Mouse (Mus musculus) liver (tissue): ENCODE measurements around the gene Capn11.

Experiments
- DNase-seq: peaks from one replicate; pipeline ENCODE4 v3.0.0-alpha.2; 2020; ENCODE audit warnings: mixed read lengths

The Capn11 gene

DNA sequence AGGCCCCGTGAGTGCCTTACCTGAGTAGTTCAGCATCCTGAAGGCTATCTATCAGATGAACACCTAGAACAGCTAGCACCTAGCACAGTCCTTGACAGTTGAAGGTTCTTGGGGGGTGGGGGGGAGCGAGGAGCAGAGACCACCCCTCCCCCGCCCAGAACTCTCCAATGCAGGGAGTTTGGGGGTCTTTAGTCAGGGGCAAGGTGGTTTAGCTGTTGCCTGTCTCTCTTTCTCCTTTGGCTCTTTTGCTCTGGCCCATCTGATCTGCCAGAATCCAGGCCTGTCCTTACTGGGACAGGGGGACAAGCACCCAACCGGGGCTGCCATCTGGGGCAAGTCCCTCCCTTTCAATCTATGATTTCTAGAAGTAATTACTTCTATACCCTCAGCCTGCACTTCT, at the start of gene Capn11:
Capn11 (minus strand) TSS at position 101 of the 400 bp plus-strand sequence.
- no peak for DNase-seq

DNA sequence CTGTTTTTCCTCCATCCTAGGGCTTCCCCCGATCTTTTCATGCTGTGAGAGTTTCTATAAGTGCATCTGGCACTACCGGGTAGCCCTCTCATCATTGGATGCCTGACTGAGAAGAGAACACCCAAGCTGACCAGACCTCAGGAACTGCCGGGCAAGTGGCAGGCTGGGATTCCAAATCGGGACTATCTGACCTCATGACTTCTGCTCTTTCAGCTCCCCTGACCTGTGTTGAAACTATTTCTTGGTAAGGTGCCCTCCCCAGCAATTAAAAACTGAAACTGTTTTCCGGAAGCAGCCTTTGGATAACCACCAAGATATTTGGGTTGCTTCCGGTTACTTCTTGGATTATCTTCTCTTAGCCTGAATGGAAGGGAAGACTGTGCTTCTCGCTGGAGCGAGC, 49.1 kb upstream of the Capn11 start:
- DNase-seq, result no peak

DNA sequence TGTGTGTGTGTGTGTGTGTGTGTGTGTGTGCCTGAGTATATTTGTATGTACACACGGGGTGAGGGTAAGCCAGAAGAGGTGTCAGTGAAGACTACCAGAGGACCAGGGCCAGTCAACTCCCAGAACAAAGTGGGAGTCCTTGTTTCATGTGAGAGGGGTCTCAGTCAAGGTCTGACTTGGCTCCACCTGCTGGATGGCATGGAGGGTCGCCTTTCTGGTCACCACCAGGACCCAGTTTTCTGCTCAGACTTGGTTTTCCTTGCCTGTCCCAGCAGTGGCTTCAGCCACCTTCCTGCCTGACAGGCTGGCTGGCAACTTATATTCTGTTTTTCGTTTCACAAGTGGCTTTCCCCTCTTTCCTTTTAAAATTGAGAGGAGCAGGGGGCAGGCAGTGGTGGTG, 48.3 kb upstream of the Capn11 start:
- DNase-seq, result no peak

DNA sequence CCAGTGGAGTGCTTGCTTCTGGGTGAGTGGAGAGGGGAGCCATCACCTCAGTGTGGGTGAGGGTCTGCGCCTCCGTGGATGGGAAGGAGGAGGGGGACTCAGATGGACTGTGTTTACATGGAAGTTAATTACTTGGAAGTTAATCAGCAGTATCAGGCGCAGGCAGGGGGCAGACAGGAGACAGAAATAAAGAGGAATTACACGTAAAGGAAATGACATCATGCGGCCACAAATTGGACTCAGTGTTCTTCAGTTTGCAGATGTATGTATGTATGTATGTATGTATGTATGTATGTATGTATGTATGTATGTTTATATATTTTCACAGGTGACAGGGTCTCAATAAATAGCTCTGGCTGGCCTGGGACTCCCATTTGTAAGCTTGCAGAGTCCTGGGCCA, 47.7 kb upstream of the Capn11 start:
- DNase-seq, result no peak

DNA sequence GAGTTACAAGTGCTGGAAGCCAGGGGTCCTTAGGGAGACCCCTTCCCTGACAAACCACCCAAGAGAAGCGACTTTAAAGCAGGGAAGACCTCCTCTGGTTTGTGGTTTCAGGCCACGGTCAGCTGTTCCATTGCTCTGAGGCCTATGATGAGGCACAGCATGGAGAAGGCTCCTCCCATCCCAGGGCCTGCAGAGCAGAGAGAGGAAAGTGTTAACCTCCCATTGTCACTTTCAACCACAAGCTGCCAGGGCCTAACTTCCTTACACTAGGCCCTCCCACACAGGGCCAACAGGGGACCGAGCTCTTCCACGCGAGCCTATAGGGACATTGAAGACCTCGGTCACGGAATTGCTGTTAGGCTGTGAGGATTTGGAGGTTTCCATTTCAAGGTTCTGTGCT, 44.1 kb upstream of the Capn11 start:
- peak; percentile 42 for DNase-seq

DNA sequence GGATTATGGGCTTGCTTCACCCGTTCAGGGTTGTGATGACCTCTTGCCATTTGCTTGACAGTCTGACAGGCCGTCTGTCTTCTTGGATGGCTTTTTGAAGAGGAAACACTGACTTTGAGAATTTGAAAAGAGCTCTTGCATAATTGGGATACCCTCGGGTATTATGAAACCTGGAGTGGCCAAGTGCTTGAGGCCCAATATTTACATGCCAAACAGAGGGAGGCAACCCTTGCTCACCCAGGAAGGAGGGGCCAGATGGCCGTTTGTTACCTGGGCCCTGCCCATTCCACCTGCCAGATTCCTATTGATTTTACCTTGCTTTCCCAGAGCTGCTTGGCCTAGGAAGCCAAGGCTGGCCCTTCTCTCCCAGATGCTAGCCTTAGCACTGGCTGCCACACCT, 43.1 kb upstream of the Capn11 start:
- no peak for DNase-seq

DNA sequence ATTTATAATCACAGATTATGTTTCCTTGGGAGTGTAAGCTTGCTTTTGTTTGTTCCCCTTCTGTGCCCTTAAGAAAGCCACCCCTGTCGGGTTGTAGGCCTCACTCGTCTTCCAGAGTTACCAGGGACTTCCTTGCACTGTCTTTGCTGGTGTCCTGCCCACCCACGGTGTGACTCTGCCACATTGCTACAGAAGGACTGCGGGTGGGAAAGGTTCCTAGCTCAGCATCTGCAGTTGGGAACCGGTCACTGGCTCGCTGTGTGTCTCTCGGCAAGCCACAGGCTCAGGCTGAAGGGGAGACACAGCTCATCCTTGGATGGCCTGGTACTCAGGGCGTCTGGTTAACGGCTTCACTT, 42.1 kb upstream of the Capn11 start:
- DNase-seq, result no peak

DNA sequence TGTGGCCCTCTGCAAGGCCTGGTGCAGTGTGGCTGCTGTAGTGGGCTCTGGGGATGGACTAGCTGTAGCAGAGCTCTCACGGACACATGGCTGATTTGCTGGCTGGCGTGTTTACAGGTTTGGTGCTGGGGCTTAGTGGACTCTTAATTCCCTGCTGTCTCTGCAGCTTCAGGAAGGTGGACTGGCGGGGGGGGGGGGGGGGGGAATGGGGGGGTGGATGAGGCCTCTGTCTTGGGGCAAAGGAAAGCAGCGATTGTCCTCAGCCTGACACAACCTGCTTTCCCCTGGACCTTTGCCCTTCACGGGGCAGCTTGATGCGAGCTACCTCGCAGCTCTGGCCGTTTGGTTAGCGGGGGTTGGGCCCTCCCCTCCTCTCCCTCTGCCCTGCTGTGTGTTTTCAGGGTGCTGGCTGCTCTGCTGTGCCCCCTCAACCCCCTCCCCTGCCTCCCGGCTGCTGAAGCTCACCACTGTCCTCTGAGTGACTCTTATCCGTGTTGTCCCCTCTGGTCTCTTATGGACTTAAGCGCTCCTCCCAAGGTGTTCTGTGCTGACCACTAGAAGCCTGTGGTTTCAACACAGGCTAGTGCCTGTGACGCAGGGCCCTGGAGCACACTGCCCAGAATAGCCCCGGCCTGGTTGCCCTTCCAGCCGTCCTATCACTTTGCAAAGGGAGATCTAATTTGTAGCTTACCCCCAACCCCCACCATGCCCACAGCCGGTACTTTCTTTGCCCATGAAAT, 41.5 kb upstream of the Capn11 start:
- no peak for DNase-seq

DNA sequence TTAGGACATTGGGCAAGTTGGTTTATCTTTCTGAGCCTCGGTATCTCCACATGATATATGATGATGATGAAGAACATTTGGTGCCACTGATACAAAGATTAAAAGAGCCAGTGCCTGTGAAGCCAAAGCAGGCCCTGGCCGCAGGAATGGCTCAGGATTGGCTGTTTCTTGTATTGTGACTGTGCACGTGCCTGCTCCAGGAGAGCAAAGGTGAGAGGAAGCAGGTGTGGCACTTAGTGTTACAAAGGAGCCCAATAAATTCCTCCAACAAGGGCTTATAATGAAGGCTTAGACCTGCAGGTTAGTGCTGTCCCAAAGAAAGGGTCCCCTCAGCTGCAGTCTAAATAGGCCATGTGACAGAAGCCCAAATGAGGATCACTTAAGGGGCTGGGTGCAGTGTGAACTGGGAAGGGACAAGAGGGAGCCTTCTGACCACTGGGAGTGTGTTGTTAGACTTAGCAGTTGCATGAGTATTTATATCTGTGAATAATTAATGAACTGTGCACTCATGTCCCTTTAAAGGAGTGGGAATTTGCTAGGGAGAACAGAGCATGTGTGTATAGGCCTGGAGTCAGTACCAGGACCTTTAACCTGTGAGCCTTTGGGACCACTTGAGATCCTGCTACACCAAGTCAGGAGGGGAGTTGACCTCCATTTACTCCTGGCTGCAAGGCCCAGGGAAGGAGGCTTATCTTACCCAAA, 40.1 kb upstream of the Capn11 start:
- no peak for DNase-seq

DNA sequence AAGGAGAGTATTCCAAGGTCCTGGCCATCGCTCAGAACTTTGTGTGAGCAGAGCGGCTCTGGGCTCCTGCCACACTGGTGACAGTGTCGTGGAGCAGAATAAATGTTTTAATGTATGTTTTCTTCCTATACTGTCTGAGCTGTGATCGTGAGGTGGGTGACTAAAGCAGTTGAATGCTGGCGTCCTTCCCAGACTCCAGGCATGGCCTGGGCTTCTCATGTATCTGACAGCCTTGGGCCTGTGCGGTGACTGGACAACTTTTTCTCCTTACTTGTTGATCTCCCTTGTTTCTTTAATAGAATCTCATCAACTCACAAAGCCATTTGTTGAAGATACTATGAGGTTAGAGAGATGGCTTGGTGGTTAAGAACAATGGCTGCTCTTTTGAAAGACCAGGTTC, 39.2 kb upstream of the Capn11 start:
- DNase-seq, result no peak

DNA sequence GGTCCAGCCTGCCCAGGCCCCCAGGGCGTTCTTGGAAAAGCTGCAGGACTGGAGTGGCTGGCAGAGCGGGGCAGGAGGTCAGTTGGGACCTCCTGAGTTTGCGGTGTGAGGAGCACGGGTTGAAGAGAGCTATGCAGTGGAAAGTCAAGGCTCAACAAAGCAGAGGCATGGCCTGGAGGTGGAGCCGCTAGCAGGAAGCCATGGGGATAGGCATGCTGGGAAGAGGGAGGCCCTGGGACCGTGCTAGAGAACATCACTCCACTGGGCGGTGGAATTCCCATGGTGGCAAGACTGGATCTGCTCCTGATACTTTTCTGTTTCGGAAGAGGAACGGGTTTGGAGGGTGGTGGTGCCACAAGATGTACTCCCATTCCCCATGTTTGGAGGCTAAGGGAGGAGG, 37.9 kb upstream of the Capn11 start:
- no peak for DNase-seq

DNA sequence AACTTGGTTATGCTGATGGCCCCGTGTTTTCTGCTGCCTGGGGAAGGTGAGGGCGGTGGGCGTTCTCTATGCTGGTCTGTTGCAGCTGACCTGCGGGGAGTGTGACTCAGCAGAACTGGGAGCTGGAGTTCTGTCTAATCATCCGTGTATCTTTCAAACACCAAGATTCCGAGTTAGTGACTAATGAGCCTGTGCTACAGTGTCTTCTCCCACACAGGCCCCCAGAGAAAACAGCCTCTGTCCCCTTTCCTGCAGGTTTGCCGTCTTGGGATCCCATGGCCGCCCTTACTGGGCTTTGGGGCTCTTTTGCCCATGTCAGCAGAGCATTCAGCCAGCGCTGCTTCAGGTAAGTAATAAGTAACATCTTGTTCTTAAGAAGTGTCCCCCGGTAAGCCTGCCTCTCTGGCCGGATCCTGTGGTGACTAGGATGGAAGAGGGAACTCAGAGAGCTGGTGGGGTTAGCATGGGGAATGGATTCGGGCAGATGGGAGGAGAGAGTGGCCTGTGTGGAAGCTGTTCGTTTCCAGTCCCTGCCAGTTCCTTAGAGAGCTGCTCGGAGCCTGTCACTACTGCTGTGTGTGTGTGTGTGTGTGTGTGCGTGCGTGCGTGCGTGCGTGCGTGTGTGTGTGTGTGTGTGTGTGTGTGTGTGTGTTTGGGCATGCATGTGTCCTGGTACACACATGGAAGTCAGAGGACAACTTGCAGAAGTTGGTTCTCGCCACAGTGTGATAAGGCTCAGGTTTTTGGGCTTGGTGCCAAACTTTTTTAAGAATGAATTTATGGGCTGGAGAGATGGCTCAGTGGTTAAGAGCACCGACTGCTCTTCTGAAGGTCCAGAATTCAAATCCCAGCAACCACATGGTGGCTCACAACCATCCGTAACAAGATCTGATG, 36.3 kb upstream of the Capn11 start:
- DNase-seq, result peak; percentile 76

DNA sequence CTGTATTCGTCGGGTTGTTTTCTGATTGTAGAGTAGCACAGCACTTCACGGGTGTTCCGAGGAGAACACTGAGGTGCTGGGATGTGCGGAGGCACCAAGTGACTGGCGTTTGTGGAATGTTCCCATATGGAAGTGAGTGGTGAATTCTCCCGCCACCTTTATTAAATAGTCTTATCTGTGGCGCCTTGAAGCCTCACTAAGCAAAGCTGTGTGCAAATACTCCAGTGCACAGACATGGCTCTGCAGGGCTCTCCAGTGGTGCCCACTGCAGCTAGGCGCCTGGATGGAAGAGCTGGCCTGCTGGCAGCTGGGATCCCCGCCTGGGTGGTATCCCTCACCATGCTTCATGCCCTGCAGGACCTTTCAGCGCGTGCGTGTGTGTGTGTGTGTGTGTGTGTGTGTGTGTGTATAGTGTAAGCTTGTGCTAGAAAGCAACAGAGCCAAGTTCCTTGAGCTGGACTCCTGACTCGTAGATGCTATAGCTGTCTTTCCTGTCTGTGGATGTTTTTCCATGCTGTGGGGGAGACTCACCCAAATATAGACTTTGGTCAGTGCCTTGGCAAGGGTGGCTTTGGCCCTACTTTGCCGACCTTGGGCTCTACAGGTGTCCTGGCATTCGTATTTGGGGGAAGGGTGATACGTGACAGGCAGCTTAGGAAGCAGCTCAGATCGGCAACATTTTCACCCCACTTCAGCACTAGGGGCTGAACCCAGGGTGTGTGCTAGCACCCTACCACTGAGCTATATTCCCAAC, 34.9 kb upstream of the Capn11 start:
- no peak for DNase-seq

DNA sequence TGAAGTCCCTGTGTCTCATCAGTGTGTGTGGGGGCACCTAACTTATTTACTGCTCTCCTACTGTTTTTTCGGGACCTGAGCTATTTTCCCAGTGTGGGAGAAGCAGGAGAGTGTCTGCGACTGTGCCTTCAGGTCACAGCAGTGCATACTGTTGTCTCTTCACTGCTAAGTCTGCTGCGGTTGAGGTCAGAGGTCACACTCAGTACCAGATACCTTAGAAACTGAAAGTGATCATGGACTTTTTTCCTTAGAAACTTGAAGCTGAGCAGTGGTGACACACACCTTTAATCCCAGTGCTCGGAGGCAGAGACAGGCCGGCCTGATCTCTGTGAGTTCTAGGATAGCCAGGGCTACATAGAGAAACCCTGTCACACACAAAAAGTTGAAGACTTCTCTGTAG, 33.0 kb upstream of the Capn11 start:
- DNase-seq, result no peak

DNA sequence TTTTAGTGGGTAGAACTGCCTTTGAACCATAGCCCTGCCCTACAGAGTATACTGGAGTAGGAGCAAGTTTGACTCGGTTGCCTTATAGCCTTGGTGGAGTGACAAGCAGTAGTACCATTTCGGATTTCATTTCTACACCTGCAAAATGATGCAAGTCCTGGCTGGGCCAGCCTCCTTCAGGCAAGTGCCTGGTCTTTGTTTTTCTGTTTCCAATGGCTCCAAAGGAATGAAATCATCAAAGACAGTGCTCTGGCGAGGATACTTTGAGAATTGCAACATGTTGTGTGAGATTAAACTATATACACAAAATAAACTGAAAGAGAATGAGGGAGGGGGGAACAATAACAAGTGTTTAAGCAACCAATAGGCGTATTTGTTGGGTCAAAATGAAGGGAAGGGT, 30.9 kb upstream of the Capn11 start:
- DNase-seq, result no peak

DNA sequence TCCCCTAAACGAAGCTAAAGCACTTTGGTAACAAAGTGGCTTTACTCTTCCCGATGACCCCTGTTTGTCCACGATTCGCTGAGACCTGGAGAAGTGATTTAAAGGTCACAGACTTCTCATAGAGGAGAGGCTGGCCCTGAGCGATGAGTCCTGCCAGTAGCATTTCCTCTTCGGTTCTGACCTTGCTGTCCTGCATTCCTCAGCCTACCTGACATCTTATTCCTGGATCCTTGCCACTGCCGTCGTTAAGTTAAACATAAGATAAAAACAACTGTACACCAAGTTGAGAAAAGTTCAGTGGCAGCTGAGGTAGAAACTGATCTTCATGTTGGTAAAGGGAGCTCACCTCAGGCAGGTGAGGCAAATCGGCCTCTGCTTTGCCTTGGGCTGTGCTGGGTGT, 30.0 kb upstream of the Capn11 start:
- no peak for DNase-seq

DNA sequence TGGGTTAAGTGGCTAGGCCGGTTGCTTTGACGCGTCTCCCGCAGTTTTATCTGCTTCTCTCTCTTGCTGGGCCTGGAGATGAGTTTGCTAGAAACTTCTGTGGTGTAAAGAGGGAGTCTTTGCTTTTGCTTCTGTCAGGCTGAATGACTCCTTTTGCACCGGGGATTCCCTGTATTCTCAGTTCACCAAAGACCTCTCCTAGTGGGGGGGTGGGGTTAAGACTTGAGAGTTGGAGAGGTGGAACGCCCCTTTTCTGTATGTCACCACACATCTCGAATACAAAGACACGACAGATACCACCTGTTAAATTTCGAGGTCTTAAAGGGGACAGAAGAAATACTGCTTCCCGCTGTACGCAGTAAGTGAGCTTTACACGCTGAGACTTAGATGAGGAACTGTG, 27.6 kb upstream of the Capn11 start, which contains the start of gene Tmem63b:
Tmem63b (minus strand) TSS at position 190 of the 400 bp plus-strand sequence.
- no peak for DNase-seq

DNA sequence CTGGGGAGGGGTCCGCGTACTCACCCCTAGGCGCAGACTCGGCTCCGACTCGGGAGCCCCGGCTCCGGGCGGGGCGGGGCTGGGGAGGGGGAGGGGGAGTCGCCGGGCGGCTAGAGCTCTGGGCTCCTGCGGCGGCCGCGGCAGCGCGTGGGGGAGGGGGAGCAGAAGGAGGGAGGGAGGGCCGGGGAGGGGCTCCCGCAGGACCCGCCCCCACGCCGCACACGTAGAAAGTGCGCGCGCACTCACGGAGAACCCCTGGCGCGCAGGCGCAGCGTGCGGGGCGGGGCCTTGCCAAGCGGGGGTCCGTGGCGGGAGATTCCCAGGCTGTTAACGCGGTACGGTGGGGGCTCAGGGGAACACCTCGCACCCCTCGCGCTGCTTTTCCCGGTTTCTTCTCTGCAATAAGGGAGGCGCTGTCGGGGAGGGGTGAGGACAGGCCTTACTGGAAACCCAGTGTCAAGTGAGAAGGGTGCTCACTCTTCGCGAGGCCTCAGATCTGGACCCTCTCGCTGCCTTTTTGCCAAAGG, 27.0 kb upstream of the Capn11 start, which contains the start of gene Mrpl14:
Mrpl14 (plus strand) TSS at position 230 of the 527 bp plus-strand sequence.
- DNase-seq, result peak; percentile 96

DNA sequence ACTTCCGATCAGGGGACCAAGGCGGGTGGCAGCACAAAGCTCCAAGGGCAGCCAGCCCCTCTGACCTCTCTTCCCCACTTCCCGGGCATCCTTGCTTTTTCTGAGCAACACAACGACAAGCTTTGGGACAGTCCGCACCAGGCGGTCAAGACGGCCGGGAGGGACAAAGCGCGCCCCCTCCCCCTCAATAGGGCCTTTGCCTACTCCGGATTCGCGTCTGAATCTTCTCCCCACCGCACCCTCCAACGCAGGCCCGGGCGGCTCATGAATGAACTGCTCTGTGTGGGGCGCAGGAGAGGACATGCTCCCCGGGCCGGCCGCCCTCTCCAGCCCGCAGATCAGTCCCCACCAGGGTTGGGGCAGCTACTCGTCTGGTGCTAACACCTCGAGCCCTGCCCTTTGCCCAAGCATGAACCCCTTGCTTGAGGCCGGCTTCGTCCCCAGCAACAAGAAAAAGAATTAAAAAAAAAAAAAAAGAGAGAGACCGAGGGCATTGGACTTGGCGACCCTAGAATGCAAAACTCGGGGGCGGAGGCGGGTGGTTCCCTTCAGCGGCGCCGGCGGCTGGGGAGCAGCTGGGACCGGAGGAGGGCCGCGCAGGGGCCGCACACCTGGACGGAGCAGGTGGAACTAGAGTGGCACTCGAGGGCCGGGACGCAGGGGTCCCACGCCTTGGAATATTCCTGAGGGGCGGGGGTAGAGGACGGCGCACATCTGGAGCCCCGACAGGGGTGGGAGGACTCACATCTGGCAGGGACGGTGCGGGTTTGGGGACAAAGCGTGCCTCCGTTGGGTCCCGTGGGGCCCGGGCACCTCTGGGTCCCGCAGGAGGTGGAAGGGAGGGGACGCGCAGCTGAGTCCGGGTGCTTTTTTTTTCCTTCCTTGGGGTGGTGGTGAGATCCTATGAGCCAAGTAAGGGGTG, 26.3 kb upstream of the Capn11 start:
- DNase-seq, result peak; percentile 58

DNA sequence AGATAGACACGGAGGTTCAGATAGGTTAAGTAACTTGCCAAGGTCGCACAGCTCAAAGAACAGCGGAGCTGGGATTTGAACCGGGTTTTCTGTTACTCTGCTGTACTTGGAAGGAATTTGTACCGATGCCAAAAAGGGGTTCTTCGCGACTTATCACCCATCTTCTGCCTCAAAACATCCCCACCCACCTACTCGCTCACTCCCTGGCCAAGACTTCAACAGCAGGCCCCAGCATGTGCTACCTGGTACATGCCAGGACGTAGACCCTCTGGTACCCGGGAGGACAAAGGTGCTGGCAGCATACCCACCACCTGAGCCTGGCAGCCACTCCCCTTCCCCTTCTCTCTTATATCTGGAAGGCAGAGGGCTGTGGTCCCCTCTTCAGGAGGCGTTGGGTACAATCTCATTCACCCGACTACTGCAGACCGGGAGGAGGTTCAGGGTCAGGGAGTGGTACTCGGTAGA, 25.6 kb upstream of the Capn11 start:
- no peak for DNase-seq

DNA sequence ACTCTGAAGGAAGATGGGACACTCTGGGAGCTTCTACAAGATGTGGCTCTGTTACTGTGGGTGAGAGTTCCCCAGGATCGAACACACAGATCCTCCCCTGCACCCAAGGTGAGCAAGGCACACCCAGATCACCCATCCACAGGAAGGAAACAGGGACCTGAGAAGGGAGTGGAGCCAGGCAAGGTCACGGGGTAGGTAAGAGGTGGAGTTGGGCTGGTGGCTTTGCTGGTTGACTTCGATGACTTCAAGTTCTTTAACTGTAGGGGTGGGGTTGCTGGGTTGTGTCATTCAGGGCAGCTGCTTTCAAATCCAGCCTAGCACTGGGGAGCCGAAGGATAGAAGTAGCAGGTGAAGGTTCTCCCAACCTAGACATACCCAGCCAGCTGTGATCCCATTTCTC, 23.7 kb upstream of the Capn11 start:
- DNase-seq, result no peak
